Mouse (Mus musculus): Measurements from ENCODE around the gene Tldc1. TPM values are rescaled to one million over a fixed set of nuclear protein-coding genes. Genes with fewer than 3 reads are reported as not detected.

Gene Tldc1
- polyA plus RNA-seq, 1 experiment, result 3.2 TPM

GRCm38 (mm10) chr8:119776668-119777245 lies 1.5 kb downstream of the Tldc1 start:
- no peak overlapping the region for H3K27ac ChIP-seq (ENCODE audit: control insufficient read depth, insufficient read depth, low read depth, low read length, poor library complexity)
- WGBS, result 80% methylated on average over 7 of the region's 7 CpGs
- H3K4me1 ChIP-seq (ENCODE audit: control insufficient read depth, insufficient read depth, low read length), result peaks cover 2% of the 10 kb centered on the region
- TF ChIP-seq CTCF (IDR thresholded peaks at IDR 0.05; ENCODE audit: control insufficient read depth, insufficient read depth, low read length), result no peak
- TF ChIP-seq POLR2A (IDR thresholded peaks at IDR 0.05; ENCODE audit: borderline replicate concordance, control insufficient read depth, low read depth, low read length), result no peak
- no peak overlapping the region for H3K4me3 ChIP-seq (replicated peaks; ENCODE audit: control insufficient read depth, low read depth, low read length)

- H3K27ac ChIP-seq (ENCODE audit: control insufficient read depth, insufficient read depth, low read depth, low read length, poor library complexity), result no peak overlapping the region
- 69% methylated on average over 22 of the region's 22 CpGs for whole genome bisulfite sequencing
- H3K4me3 ChIP-seq (replicated peaks; ENCODE audit: control insufficient read depth, low read depth, low read length), result no peak overlapping the region
- H3K4me1 ChIP-seq (ENCODE audit: control insufficient read depth, insufficient read depth, low read length), result no peaks in the 10 kb centered on the region
- TF ChIP-seq CTCF (IDR thresholded peaks at IDR 0.05; ENCODE audit: control insufficient read depth, insufficient read depth, low read length) (no peak), POLR2A (IDR thresholded peaks at IDR 0.05; ENCODE audit: borderline replicate concordance, control insufficient read depth, low read depth, low read length) (no peak)
Observed at GRCm38 (mm10) chr8:119765761-119766444, 12.3 kb downstream of the Tldc1 start.

- TF ChIP-seq CTCF (IDR thresholded peaks at IDR 0.05; ENCODE audit: control insufficient read depth, insufficient read depth, low read length) (no peak), POLR2A (IDR thresholded peaks at IDR 0.05; ENCODE audit: borderline replicate concordance, control insufficient read depth, low read depth, low read length) (no peak)
- H3K4me1 ChIP-seq (ENCODE audit: control insufficient read depth, insufficient read depth, low read length), result no peaks in the 10 kb centered on the region
- no peak overlapping the region for H3K4me3 ChIP-seq (replicated peaks; ENCODE audit: control insufficient read depth, low read depth, low read length)
- 87% methylated on average over 10 of the region's 10 CpGs for WGBS
- H3K27ac ChIP-seq (ENCODE audit: control insufficient read depth, insufficient read depth, low read depth, low read length, poor library complexity), result no peak overlapping the region
Observed at GRCm38 (mm10) chr8:119765311-119765710, 12.9 kb downstream of the Tldc1 start.

- TF ChIP-seq POLR2A (IDR thresholded peaks at IDR 0.05; ENCODE audit: borderline replicate concordance, control insufficient read depth, low read depth, low read length) (no peak), CTCF (IDR thresholded peaks at IDR 0.05; ENCODE audit: control insufficient read depth, insufficient read depth, low read length) (no peak)
- H3K4me3 ChIP-seq (replicated peaks; ENCODE audit: control insufficient read depth, low read depth, low read length), result no peak overlapping the region
- no peak overlapping the region for H3K27ac ChIP-seq (ENCODE audit: control insufficient read depth, insufficient read depth, low read depth, low read length, poor library complexity)
- no peaks in the 10 kb centered on the region for H3K4me1 ChIP-seq (ENCODE audit: control insufficient read depth, insufficient read depth, low read length)
- 60% methylated on average over 21 of the region's 21 CpGs for WGBS
Observed at GRCm38 (mm10) chr8:119762226-119763220, 15.7 kb downstream of the Tldc1 start.

- WGBS, result 88% methylated on average over 11 of the region's 11 CpGs
- no peak overlapping the region for H3K4me3 ChIP-seq (replicated peaks; ENCODE audit: control insufficient read depth, low read depth, low read length)
- TF ChIP-seq POLR2A (IDR thresholded peaks at IDR 0.05; ENCODE audit: borderline replicate concordance, control insufficient read depth, low read depth, low read length) (no peak), CTCF (IDR thresholded peaks at IDR 0.05; ENCODE audit: control insufficient read depth, insufficient read depth, low read length) (no peak)
- no peaks in the 10 kb centered on the region for H3K4me1 ChIP-seq (ENCODE audit: control insufficient read depth, insufficient read depth, low read length)
- no peak overlapping the region for H3K27ac ChIP-seq (ENCODE audit: control insufficient read depth, insufficient read depth, low read depth, low read length, poor library complexity)
Observed at GRCm38 (mm10) chr8:119761692-119762091, 16.5 kb downstream of the Tldc1 start.

- Histone ChIP-seq H3K4me3 (replicated peaks; ENCODE audit: control insufficient read depth, low read depth, low read length) (no peak overlapping the region), H3K27ac (ENCODE audit: control insufficient read depth, insufficient read depth, low read depth, low read length, poor library complexity) (no peak overlapping the region), H3K4me1 (ENCODE audit: control insufficient read depth, insufficient read depth, low read length) (peaks cover 4% of the 10 kb centered on the region; the same call in 1 of the 2 replicates)
- TF ChIP-seq POLR2A (IDR thresholded peaks at IDR 0.05; ENCODE audit: borderline replicate concordance, control insufficient read depth, low read depth, low read length), result no peak
- TF ChIP-seq CTCF (IDR thresholded peaks at IDR 0.05; ENCODE audit: control insufficient read depth, insufficient read depth, low read length), result no peak
- 50% methylated on average over 5 of the region's 5 CpGs for WGBS
Observed at GRCm38 (mm10) chr8:119756538-119756937, 21.7 kb downstream of the Tldc1 start.

GRCm38 (mm10) chr8:119756147-119756461 lies 22.1 kb downstream of the Tldc1 start:
- H3K4me3 ChIP-seq (replicated peaks; ENCODE audit: control insufficient read depth, low read depth, low read length), result peak overlapping the region; percentile 24
- whole genome bisulfite sequencing, result 50% methylated on average over 2 of the region's 2 CpGs
- peaks cover 4% of the 10 kb centered on the region; the same call in 1 of the 2 replicates for H3K4me1 ChIP-seq (ENCODE audit: control insufficient read depth, insufficient read depth, low read length)
- no peak for TF ChIP-seq CTCF (IDR thresholded peaks at IDR 0.05; ENCODE audit: control insufficient read depth, insufficient read depth, low read length)
- TF ChIP-seq POLR2A (IDR thresholded peaks at IDR 0.05; ENCODE audit: borderline replicate concordance, control insufficient read depth, low read depth, low read length), result no peak
- H3K27ac ChIP-seq (ENCODE audit: control insufficient read depth, insufficient read depth, low read depth, low read length, poor library complexity), result no peak overlapping the region

All from bone marrow, adult 2 months (tissue).